Mouse (Mus musculus): Measurements from ENCODE around the gene S1pr4.

GRCm38 (mm10) chr10:81455181-81455895 lies 44.6 kb downstream of the S1pr4 start, which contains the start of gene Nfic:
- TF ChIP-seq POLR2A (IDR thresholded peaks at IDR 0.05; ENCODE audit: control insufficient read depth, extremely low read depth, insufficient read depth, low read length, poor library complexity) (no peak), CTCF (IDR thresholded peaks at IDR 0.05; ENCODE audit: borderline replicate concordance, control insufficient read depth, extremely low read depth, insufficient read depth, low read length, poor library complexity) (no peak)
